ENCODE assay signal across 16 mouse cellular contexts in genomic region chr1:154839272-154839671, GRCm38 (mm10).
"Had no signal": no experiment of that assay in that cellular context is flagged by ENCODE, and none has a peak within 500 bp of the region (broad histone marks: within the 10 kb centered on the region; RNA-seq: fewer than 3 reads in every experiment).

No protein-coding gene starts in this region.

- H3K9ac ChIP-seq: neural tube, embryonic 13.5 days; neural tube, embryonic 15.5 days; stomach, embryonic 15.5 days had no signal

- H3K4me2 ChIP-seq: neural tube, embryonic 13.5 days; neural tube, embryonic 15.5 days; stomach, embryonic 15.5 days had no signal

- H3K36me3 ChIP-seq: neural tube, embryonic 13.5 days; neural tube, embryonic 15.5 days; stomach, embryonic 15.5 days had no signal

- H3K4me1 ChIP-seq: neural tube, embryonic 13.5 days; neural tube, embryonic 15.5 days; stomach, embryonic 15.5 days had no signal

- H3K4me3 ChIP-seq: neural tube, embryonic 13.5 days; neural tube, embryonic 15.5 days; stomach, embryonic 15.5 days had no signal

- H3K27ac ChIP-seq: neural tube, embryonic 13.5 days; neural tube, embryonic 15.5 days; stomach, embryonic 15.5 days; stomach, postnatal 0 days had no signal

- H3K9me3 ChIP-seq: neural tube, embryonic 13.5 days; neural tube, embryonic 15.5 days; stomach, embryonic 15.5 days had no signal

- H3K27me3 ChIP-seq: neural tube, embryonic 13.5 days; neural tube, embryonic 15.5 days; stomach, embryonic 15.5 days had no signal

- DNase-seq: retina, postnatal 1 day; right cerebral cortex, adult 18-20 months; right cerebral cortex, postnatal 14 days; right cerebral cortex, postnatal 25 days; right cerebral cortex, postnatal 4 days; spleen, adult 18-20 months; thymus, adult 18-20 months; thymus, adult 2 months; thymus, postnatal 14 days; thymus, postnatal 25 days; thymus, postnatal 36 days; thymus, postnatal 4 days had no signal
